Mouse (Mus musculus) kidney, embryonic 14.5 days (tissue): ENCODE results near the gene Pdzd8. TPM values are rescaled to one million over a fixed set of nuclear protein-coding genes. Genes with fewer than 3 reads are reported as not detected.

Experiments used
- ATAC-seq: fragments of 200-750 bp; cut with Nextera tagmentation; 2 replicates; pipeline ENCODE4 v1.8.0; 2017; ENCODE audit warnings: moderate number of reproducible peaks, mild to moderate bottlenecking, moderate TSS enrichment, moderate library complexity; ENCODE audit not compliant: low FRiP score, low TSS enrichment
- H3K27ac ChIP-seq: fragments of 300-500 bp; sonication (generic); 2 replicates; pipeline ENCODE4 v1.5.1; 2014; ENCODE audit warnings: low read depth, mild to moderate bottlenecking, low read length, moderate library complexity, mixed read lengths
- H3K27me3 ChIP-seq: fragments of 300-500 bp; sonication (generic); 2 replicates; pipeline ENCODE4 v1.6.1; 2014; ENCODE audit warnings: mild to moderate bottlenecking, low read length; ENCODE audit not compliant: control insufficient read depth, insufficient read depth
- H3K36me3 ChIP-seq: fragments of 300-500 bp; sonication (generic); 2 replicates; pipeline ENCODE4 v1.6.1; 2014; ENCODE audit warnings: low read length, mixed read lengths; ENCODE audit not compliant: control insufficient read depth, insufficient read depth
- H3K4me1 ChIP-seq: fragments of 300-500 bp; sonication (generic); 2 replicates; pipeline ENCODE4 v1.6.1; 2014; ENCODE audit warnings: low read length, mixed read lengths; ENCODE audit not compliant: control insufficient read depth, insufficient read depth
- H3K4me2 ChIP-seq: fragments of 300-500 bp; sonication (generic); replicated peaks from 2 replicates; pipeline ENCODE4 v1.6.1; 2014; ENCODE audit warnings: low read depth, mild to moderate bottlenecking, low read length
- H3K4me3 ChIP-seq: fragments of 300-500 bp; sonication (generic); 2 replicates; pipeline ENCODE4 v1.5.1; 2014; ENCODE audit warnings: mild to moderate bottlenecking, low read length
- H3K9ac ChIP-seq: fragments of 300-500 bp; sonication (generic); 2 replicates; pipeline ENCODE4 v1.6.1; 2014; ENCODE audit warnings: low read depth, mild to moderate bottlenecking, low read length, moderate library complexity
- H3K9me3 ChIP-seq: fragments of 300-500 bp; sonication (generic); 2 replicates; pipeline ENCODE4 v1.6.1; 2016; ENCODE audit warnings: low read length; ENCODE audit not compliant: control insufficient read depth
- WGBS: fragments of 180-500 bp; shearing (Covaris S2); extraction: QIAGEN DNeasy Blood & Tissue Kit; methylation state at CpG from one replicate; pipeline ENCODE4 v1.1.7; 2014; 5-methylcytosine and 5-hydroxymethylcytosine counted together
- polyA plus RNA-seq: library from polyadenylated mRNA; unstranded; fragments of >200 nt; fragmentation: Nextera tagmentation; extraction: Ambion mirVana; gene quantifications from 2 replicates; pipeline ENCODE4 v1.2.1, GENCODE M21; 2014

Pdzd8 gene
- polyA plus RNA-seq, 1 experiment from 2014 or later: 18.8 TPM

DNA sequence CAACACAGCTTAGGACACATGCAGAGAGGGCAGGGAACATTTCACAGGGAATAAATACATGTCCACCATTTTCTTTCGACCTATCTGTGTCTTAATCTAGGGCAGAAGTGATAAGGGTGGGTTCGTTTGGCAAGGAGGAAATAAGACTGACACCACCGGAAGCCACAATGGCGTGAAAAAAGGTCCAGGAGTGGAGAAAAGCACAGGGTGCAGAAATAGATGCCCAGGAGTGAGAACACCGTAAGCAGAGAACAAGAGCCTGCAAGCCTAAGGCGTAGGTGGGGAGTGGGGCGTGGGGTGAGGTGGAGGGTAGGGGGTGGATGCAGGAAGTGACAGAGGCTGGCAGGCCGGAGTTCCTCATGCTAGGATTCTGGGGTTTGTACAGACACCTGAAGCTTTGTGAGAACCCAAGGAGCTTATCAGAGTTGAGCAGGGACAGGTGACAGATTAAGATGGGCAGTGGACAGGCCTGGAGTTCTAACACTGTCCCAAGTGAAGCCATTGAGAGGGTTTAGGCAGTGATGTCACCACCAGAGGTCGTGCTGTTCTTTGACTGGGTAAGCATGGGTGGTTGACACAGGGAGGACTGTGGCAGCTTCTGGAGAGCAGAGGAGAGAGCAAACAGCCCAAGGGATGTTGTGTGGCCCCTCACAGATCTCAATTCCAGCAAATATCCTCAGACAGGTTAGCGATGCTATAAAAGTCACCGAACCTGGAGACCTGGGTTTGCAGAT lies 96.9 kb downstream of the Pdzd8 start:
- H3K27me3 ChIP-seq: no peaks in the 10 kb centered on the region
- H3K4me1 ChIP-seq: no peaks in the 10 kb centered on the region
- H3K36me3 ChIP-seq: no peaks in the 10 kb centered on the region
- no peaks in the 10 kb centered on the region for H3K9me3 ChIP-seq
- H3K4me3 ChIP-seq: no peak overlapping the region
- no peak for ATAC-seq
- no peak overlapping the region for H3K4me2 ChIP-seq
- no peak overlapping the region for H3K9ac ChIP-seq
- WGBS: 74% methylated on average over 11 of the region's 11 CpGs
- H3K27ac ChIP-seq: no peak overlapping the region

DNA sequence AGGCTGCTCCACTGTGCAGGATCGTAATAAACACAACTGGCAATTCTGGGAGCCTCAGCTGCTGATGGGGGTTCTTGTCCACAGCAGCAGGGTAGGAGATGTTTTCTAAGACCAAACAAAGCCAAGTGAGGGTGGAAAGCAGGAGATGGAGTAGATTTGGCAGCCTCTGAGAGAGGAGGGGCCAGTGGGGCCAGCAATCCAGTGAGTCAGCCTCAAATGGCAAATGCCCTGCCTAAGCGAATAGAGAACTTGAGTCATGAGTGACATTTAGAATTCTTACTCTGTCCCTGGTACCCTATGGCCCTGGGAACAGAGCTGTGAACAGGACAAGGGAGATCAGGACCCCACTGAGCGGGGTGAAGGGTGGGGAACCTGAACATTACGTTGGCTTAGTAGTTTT lies 97.4 kb downstream of the Pdzd8 start:
- no peaks in the 10 kb centered on the region for H3K27me3 ChIP-seq
- ATAC-seq: no peak
- H3K36me3 ChIP-seq: no peaks in the 10 kb centered on the region
- no peaks in the 10 kb centered on the region for H3K9me3 ChIP-seq
- no peak overlapping the region for H3K4me3 ChIP-seq
- no peak overlapping the region for H3K4me2 ChIP-seq
- 82% methylated on average over 4 of the region's 4 CpGs for WGBS
- no peaks in the 10 kb centered on the region for H3K4me1 ChIP-seq
- no peak overlapping the region for H3K9ac ChIP-seq
- no peak overlapping the region for H3K27ac ChIP-seq

Other genes starting within 250 kb of the Pdzd8 start
- gene Vax1, start 175.7 kb downstream of the Pdzd8 start, polyA plus RNA-seq: not detected in 2 replicates
- gene Kcnk18, start 126.6 kb downstream of the Pdzd8 start, polyA plus RNA-seq: not detected in 2 replicates
- gene Slc18a2, start 84.9 kb downstream of the Pdzd8 start, polyA plus RNA-seq: 5.0 and 7.6 TPM in 2 replicates
- gene Rps12-ps3, start 23.5 kb downstream of the Pdzd8 start, polyA plus RNA-seq: 37.8 and 48.6 TPM in 2 replicates
- gene Emx2, start 112.6 kb upstream of the Pdzd8 start, polyA plus RNA-seq: 40.5 and 43.6 TPM in 2 replicates